Mouse (Mus musculus) left cerebral cortex, postnatal 14 days (tissue): Measurements from ENCODE around the gene Ttc7b. TPM values are rescaled to one million over a fixed set of nuclear protein-coding genes. Genes with fewer than 3 reads are reported as not detected.

Source experiments
- DNase-seq, 2 experiments: peaks; one replicate each; pipeline ENCODE4 v3.0.0; 2021 to 2022; ENCODE audit warnings: low spot score in 2 of 2, mixed read lengths in 1 of 2
- intact Hi-C: fragments of 180-260 bp; cut with DNase I; formaldehyde crosslinking; loops from one replicate; pipeline ENCODE4 v1.15.1; 2025
- total RNA-seq, 2 experiments: library from RNA; stranded (reverse); gene quantifications; 2 replicates each; pipeline ENCODE4 v1.2.3; 2021

Ttc7b gene
- total RNA-seq, 2 experiments from 2014 or later = 178 to 200 TPM

GRCm38 (mm10) chr12:100300446-100300845, 220.2 kb downstream of the Ttc7b start:
- intact Hi-C loops = no loop called here
- DNase-seq = no peak

GRCm38 (mm10) chr12:100299322-100299726, 221.3 kb downstream of the Ttc7b start:
- intact Hi-C loops = no loop called here
- DNase-seq = no peak

- no peak for DNase-seq
- intact Hi-C loops = no loop called here
These were observed 221.8 kb downstream of the Ttc7b start for GRCm38 (mm10) chr12:100298788-100299187.

- intact Hi-C loops = no loop called here
- no peak for DNase-seq
These were observed 222.7 kb downstream of the Ttc7b start for GRCm38 (mm10) chr12:100297961-100298360.

- DNase-seq = no peak
- intact Hi-C loops = no loop called here
These were observed 226.2 kb downstream of the Ttc7b start for GRCm38 (mm10) chr12:100294457-100294856.

GRCm38 (mm10) chr12:100293956-100294355, 226.7 kb downstream of the Ttc7b start:
- intact Hi-C loops = no loop called here
- DNase-seq = no peak

GRCm38 (mm10) chr12:100290711-100291685, 229.6 kb downstream of the Ttc7b start:
- intact Hi-C loops = no loop called here
- peak; percentile 88 to 93 for DNase-seq

- DNase-seq = peak in 1 of 2 experiments; percentile 26
- intact Hi-C loops = no loop called here
These were observed 230.5 kb downstream of the Ttc7b start for GRCm38 (mm10) chr12:100290178-100290531.

GRCm38 (mm10) chr12:100289267-100290177, 231.1 kb downstream of the Ttc7b start:
- DNase-seq = peak; percentile 71 to 77
- intact Hi-C loops = no loop called here

- no peak for DNase-seq
- intact Hi-C loops = no loop called here
These were observed 232.6 kb downstream of the Ttc7b start for GRCm38 (mm10) chr12:100288018-100288417.

- intact Hi-C loops = no loop called here
- no peak for DNase-seq
These were observed 233.1 kb downstream of the Ttc7b start for GRCm38 (mm10) chr12:100287565-100287964.

GRCm38 (mm10) chr12:100283283-100283682, 237.3 kb downstream of the Ttc7b start:
- no peak for DNase-seq
- intact Hi-C loops = no loop called here

- intact Hi-C loops = no loop called here
- no peak for DNase-seq
These were observed 238.4 kb downstream of the Ttc7b start for GRCm38 (mm10) chr12:100282025-100282885.

GRCm38 (mm10) chr12:100280972-100281794, 239.4 kb downstream of the Ttc7b start:
- intact Hi-C loops = no loop called here
- DNase-seq = no peak

GRCm38 (mm10) chr12:100279898-100280297, 240.7 kb downstream of the Ttc7b start:
- DNase-seq = no peak
- intact Hi-C loops = loop anchor here (5.0 kb wide), 1 partner anchor 78 kb away; no protein-coding TSS in a partner anchor

GRCm38 (mm10) chr12:100278358-100278757, 242.3 kb downstream of the Ttc7b start:
- intact Hi-C loops = loop anchor here (5.0 kb wide), 1 partner anchor 76 kb away; no protein-coding TSS in a partner anchor
- no peak for DNase-seq

- no peak for DNase-seq
- intact Hi-C loops = loop anchor here (5.0 kb wide), 1 partner anchor 75 kb away; no protein-coding TSS in a partner anchor
These were observed 243.1 kb downstream of the Ttc7b start for GRCm38 (mm10) chr12:100277534-100277905.
